Comparison of ENCODE assay signal across 7 mouse cellular contexts in genomic region chr10:20673798-20674197, GRCm38 (mm10). TPM values are rescaled to one million over a fixed set of nuclear protein-coding genes. Genes with fewer than 3 reads are reported as not detected.
A peak's percentile ranks its signal among the peaks of the same experiment; 100 is the strongest.
DNase-seq lines count a peak whose midpoint lies in the region.

No protein-coding gene starts in this region.

- DNase-seq in right cerebral cortex, adult 18-20 months: peak; percentile 90
- DNase-seq in right cerebral cortex, postnatal 4 days: no peak
- DNase-seq in frontal cortex, postnatal 36 days (ENCODE audit: low spot score in 2 of 2): peak; percentile 86 to 90
- DNase-seq in layer of hippocampus, postnatal 14 days (ENCODE audit: low spot score in 2 of 2): peak; percentile 66 to 91
- DNase-seq in telencephalon, adult 2 months (ENCODE audit: low read depth, low spot score): peak; percentile 94
- no peak for DNase-seq in liver
- no peak for DNase-seq in forebrain, embryonic 10.5 days (ENCODE audit: extremely low spot score, low spot score)

- H3K36me3 ChIP-seq in forebrain, embryonic 10.5 days (replicated peaks): no peaks in the 10 kb centered on the region

- H3K27me3 ChIP-seq in forebrain, embryonic 10.5 days (ENCODE audit: poor library complexity, severe bottlenecking): no peaks in the 10 kb centered on the region

- WGBS in forebrain, embryonic 10.5 days: 94% methylated on average over 4 of the region's 4 CpGs

- H3K9me3 ChIP-seq in forebrain, embryonic 10.5 days: no peaks in the 10 kb centered on the region; the same call in 1 of the 2 replicates

- H3K4me1 ChIP-seq in forebrain, embryonic 10.5 days: peaks cover 9% of the 10 kb centered on the region

- H3K4me3 ChIP-seq in forebrain, embryonic 10.5 days: no peak overlapping the region

- no peak overlapping the region for H3K27ac ChIP-seq in forebrain, embryonic 10.5 days

RNA-seq across cellular contexts. Expression of gene Pde7b, which starts 51.1 kb away (rescaled TPM):
- total RNA-seq in layer of hippocampus, postnatal 14 days (2021): 10 to 100 TPM; 14.0 to 18.0 TPM
- 0.89 and 1.2 TPM in 2 replicates for polyA plus RNA-seq in forebrain, embryonic 10.5 days (2016; fragmentation: Nextera tagmentation; extraction: Ambion mirVana)

Comparison
In these comparisons a context has a peak if more than half of its experiments do, and no peak if none do; other contexts are left out.
1. DNase-seq: peak in right cerebral cortex, adult 18-20 months (single experiment), frontal cortex, postnatal 36 days (2 of 2), layer of hippocampus, postnatal 14 days (2 of 2) and telencephalon, adult 2 months (single experiment); none in right cerebral cortex, postnatal 4 days (single experiment), liver (single experiment) and forebrain, embryonic 10.5 days (single experiment).